Mouse (Mus musculus) CH12F3 (cell line): ENCODE results near the gene Tpi1.

ENCODE experiments used
- in situ Hi-C: fragments of 300-500 bp; cut with MboI; formaldehyde crosslinking; loops from 2 replicates; pipeline ENCODE4 v1.14.3; 2020; ENCODE audit warnings: low sequenced_read_pairs

The Tpi1 gene

DNA sequence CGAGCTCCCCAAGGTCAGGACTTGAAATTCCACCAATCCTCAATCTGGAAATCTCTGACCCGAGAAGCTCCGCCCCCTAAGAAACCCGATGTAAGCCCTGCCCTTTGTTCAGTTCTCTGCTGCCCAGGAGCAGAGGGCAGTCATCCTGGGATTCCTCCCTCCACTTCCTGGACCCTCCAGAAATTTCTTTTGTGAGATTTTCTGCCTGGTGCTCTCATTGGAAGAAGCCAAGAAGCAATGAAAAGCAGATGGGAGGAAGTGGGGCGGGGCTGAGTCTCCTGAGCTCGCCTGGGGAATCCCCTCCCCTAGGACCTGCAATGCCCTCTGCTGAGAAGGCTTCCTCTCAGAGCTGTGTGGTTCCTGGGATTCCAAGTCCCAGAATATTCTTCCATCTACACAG is 31.7 kb downstream of the Tpi1 start:
- in situ Hi-C loops: no loop called here

DNA sequence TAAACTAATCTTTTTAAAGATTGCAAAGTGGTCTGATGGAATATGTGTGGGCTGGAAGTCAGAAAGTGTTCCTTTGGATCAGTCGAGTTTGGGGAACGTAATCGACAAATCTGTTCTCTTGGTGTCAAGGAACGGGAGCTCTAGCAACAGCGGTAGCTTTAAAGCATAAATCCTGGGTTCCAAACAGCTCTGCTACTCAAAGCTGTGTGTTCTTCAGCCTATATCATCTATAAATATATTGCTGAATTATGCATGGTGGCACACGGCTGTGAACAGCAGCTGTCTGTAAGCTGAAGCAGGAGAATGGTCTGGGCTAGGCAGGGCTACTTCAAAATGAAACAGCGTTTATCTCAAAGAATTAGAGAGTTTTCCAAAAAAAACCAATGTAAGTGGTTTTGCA is 33.2 kb downstream of the Tpi1 start:
- in situ Hi-C loops: no loop called here

DNA sequence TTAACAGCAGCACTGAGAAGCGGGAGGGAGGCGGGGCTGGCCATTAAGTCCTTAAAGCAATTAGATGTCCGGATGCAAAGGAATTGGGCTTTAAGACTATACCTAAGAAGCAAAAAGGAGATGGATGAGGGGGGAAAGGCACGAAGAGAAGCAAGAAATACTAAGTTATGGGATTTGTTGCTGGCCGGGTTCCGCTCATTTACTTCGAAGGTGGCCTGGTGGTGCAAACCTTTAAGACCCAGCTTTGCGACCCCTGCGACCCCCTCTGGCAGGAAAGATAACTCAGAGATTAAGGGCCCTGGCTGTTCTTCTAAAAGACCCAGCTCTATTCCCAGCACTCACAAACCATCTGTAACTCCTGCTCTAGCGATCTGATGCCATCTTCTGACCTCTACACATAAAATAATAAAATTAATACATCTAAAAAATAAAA is 34.1 kb downstream of the Tpi1 start:
- in situ Hi-C loops: no loop called here

DNA sequence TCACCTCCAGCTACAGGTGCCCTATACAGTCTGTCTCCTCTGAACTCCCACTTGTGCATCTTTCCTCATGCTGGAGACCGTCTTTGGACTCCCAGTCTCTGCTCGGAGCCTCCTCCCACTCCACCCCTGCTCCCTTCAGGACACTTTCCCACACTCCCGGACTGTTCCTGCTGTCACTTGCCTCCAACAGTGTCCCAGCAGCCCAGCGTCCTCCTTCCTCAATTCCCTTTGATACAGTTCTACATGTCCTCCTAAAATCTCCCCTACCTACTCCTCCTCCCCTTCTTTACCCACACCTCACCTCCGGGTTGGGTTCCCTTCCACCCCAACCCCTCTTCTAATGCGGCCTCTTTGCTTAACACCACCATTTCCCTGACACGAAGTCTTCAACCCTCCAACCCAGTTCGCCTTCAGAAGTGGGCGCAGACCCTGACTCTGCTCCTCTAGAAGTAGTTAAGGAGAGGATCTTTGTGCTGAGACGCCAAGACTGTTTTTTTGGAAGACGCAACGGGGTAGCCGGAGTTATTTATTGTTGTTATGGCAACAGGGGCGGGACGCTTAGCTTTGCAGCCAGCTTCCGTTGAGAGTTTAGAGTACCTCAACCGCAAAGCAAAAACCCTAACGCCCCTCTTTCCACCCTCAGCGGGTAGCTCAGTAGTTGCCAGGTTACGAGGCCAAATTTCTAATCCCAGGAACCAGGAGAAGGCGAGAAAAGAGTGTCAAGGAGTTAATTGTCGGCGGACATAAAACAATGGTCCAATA is 34.7 kb downstream of the Tpi1 start, which contains the start of gene Lrrc23:
TSS of gene Lrrc23 (minus strand) at position 506 of the 762 bp plus-strand sequence.
- in situ Hi-C loops: no loop called here

DNA sequence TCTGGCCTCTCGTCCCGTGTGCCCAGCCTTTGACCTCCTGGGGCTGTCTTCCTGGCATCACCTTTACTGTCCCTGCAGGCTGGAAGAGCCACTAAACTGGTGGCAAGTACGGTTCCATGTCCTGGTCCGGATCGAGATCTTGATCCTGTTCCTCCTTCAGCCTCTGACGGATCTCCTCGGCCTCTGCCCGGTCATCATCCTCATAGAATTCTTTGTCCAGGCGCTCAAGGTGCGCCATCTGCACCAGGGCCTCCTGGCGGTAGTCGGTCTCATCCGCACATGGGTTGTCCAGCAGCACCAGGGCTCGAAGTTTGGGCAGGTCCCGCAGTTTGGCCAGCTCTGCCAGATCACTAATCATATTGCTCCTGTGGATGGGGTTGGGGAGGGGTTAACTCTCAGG is 43.6 kb downstream of the Tpi1 start:
- in situ Hi-C loops: no loop called here

DNA sequence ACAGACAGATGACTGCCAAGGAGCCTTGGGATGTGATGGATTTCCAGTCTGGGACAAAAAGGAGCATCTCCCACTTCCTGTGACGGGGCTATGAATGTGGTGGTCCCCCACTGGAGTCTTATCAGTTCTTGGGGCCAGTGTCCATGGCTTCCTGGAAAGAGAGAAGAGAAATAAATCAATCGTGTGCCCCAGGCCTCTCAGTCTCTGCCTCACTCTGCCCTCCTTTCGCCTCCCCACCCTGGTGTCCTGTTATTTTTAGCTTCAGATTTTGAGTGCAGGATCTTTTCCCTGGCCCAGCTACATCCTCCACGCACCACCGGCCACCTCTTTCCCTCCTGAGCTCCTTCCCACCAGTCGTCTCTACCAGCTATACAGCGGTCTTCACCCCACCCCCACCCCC is 44.1 kb downstream of the Tpi1 start:
- in situ Hi-C loops: no loop called here

DNA sequence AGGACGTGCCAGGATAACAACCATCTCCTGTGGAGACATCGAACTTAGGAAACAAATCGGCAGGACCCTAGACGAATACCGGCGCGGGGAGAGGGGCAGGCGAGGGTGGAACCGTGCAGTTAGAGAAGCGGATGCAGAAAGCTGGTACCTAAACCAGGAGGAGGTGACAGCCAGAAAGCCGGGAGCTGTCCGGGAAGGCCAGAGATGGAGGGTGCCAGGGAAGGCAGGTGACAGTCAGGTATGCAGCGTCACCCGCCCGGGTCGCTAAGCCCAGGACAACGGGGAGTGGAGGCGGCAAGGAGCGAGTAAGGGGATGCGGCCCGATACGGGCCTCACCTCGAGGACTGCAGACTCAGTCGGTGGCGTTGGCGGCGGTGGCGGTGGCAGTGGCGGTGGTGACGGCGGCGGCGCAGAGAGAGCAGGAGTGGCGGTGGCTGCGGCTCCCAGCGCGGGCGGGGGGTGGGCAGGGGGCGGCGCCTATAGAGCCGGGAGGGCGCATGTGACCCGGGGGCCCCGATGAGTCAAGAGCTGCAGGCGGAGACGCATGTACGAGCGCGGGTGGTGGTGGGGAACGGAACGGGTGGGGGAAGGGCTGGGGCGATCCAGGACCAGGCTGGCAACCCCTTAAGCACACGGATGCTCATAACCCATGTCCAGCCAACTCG is 44.9 kb downstream of the Tpi1 start, which contains the start of gene Eno2:
TSS of gene Eno2 (minus strand) at position 573 of the 665 bp plus-strand sequence.
- in situ Hi-C loops: no loop called here

DNA sequence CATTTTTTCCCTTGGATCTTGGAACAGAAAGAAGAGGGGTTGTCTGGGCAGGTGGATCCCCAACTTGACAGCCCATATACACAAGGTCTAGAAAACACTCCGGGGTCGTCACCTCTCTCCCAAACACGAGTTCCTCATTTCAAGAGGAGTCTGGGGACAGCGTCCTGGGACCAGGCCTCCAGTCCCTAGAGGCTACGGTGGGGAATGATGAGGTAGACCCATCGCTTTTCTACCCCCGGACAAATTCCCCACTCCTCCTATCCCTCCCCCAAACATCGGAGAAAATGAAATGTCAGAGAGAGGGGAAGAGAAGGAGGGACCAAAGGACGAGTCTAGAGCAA is 45.4 kb downstream of the Tpi1 start:
- in situ Hi-C loops: no loop called here

DNA sequence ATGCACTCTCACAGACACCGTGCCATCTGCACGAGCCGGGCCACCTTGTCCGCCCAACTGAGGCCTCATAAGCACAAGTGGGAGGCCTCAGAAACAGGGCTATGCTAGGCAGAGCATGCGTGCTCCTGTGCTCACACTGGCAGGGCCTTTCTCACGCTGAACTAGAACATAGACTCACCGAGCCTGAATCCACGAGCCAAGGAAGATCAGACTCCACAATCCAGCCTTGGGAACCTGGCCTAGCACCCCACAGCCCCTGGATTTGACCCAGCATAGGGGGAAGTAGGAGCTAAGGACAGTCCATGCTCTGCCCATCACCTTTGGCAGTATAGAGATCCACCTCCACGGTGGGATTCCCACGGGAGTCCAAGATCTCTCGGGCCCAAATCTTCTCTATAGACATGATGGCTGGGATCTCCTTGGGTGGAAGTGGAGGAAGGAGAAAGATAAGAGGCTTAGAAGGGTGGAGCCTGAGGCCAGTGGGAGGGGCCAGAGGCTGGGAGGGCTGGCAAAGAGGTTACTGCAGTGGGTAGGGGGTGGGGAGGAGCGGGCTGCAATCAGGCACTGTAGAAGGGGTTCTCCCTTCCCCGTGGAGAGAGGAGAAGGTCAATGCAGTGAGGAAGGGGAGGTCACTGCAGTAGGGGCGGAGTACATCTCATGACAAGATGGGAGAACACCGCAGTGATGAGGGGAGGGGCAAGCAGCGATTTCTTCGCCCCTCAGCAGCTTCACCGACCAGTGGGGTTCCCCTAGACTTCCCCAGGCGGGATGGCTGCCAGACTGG is 46.0 kb downstream of the Tpi1 start:
- in situ Hi-C loops: no loop called here

DNA sequence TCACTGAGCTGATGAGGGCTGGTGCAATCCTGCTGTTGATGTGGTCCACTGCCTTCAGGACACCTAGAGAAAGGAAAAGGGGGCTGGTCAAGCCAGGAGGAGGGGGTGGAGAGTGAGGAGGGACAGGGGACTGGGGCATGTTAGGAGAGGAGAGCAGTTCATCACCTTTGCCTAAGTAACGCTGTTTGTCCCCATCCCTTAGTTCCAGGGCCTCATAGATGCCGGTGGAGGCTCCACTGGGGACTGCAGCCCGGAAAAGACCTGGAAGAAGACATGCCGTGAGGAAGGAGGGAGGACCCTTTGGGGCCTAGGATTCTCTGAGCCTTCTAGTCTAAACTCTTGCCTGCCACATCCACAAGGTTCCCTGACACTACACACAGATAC is 46.6 kb downstream of the Tpi1 start:
- in situ Hi-C loops: no loop called here

DNA sequence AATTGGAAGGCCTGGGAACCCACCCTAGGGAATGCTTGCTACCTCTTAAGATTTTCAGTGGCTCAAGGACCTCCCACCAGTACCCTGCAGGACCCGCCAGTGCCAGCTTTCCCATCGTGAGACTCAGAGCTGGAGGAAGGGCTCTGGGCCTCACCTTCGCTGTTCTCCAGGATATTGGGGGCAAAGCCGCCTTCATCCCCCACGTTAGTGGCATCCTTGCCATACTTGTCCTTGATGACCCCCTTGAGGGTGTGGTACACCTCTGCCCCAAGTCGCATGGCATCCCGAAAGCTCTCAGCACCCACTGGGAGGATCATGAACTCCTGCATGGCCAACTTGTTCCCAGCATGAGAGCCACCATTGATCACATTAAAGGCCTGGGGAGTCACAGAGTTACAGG is 48.1 kb downstream of the Tpi1 start:
- in situ Hi-C loops: no loop called here
